Comparison of ENCODE assay signal across 8 mouse cellular contexts in genomic region chr6:117758516-117758915, GRCm38 (mm10).
A peak's percentile ranks its signal among the peaks of the same experiment; 100 is the strongest.
DNase-seq lines count a peak whose midpoint lies in the region; ATAC-seq and TF ChIP-seq lines count a peak whose summit lies in the region.
"Not testable (repeated sequence)": the region's sequence is repeated elsewhere in the genome, so short reads cannot be mapped to it uniquely, and the experiment has no call there.

No protein-coding gene starts in this region.

- H3K4me2 ChIP-seq in lung, embryonic 14.5 days: not testable (repeated sequence)

- H3K27ac ChIP-seq in embryonic facial prominence, embryonic 10.5 days (replicated peaks); lung, embryonic 14.5 days (ENCODE audit: low read depth): not testable (repeated sequence)

- H3K9ac ChIP-seq in lung, embryonic 14.5 days: not testable (repeated sequence)

- intact Hi-C loops in heart, postnatal 10 days (cut with DNase I): loop anchor here (1.0 to 2.0 kb wide), 2 partner anchors 67 to 592 kb away; no protein-coding TSS in a partner anchor

- H3K27me3 ChIP-seq in embryonic facial prominence, embryonic 10.5 days (replicated peaks; ENCODE audit: low read depth, poor library complexity, severe bottlenecking); lung, embryonic 14.5 days (ENCODE audit: insufficient read depth, low read length): not testable (repeated sequence)

- peak; percentile 75 for TF ChIP-seq CTCF in lung, embryonic 14.5 days (IDR thresholded peaks at IDR 0.05; ENCODE audit: low read depth)

- not testable (repeated sequence) for ATAC-seq in lung, embryonic 14.5 days (ENCODE audit: insufficient read depth)

- not testable (repeated sequence) for H3K9me3 ChIP-seq in embryonic facial prominence, embryonic 10.5 days; lung, embryonic 14.5 days (ENCODE audit: low read depth, low read length)

- H3K36me3 ChIP-seq in embryonic facial prominence, embryonic 10.5 days (replicated peaks); lung, embryonic 14.5 days (ENCODE audit: insufficient read depth): not testable (repeated sequence)

- not testable (repeated sequence) for H3K4me1 ChIP-seq in embryonic facial prominence, embryonic 10.5 days; lung, embryonic 14.5 days (ENCODE audit: insufficient read depth)

- WGBS in embryonic facial prominence, embryonic 10.5 days: 15% methylated on average over 6 of the region's 6 CpGs
- 11% methylated on average over 6 of the region's 6 CpGs for WGBS in lung, embryonic 14.5 days

- H3K4me3 ChIP-seq in embryonic facial prominence, embryonic 10.5 days; lung, embryonic 14.5 days (ENCODE audit: low read depth, low read length): not testable (repeated sequence)

- peak; percentile 12 for DNase-seq in MEL-GATA-1-ER (ENCODE audit: extremely low read depth, low read depth)
- DNase-seq in c-Kit-positive CD71-negative TER-119-negative erythroid progenitor cells, embryonic 14.5 days (ENCODE audit: low read depth): peak; percentile 17
- peak; percentile 45 for DNase-seq in embryonic facial prominence, embryonic 10.5 days (ENCODE audit: low spot score)
- DNase-seq in heart, postnatal 10 days: peak; percentile 49 to 77
- DNase-seq in kidney, postnatal 36 days: peak; percentile 56 to 73
- DNase-seq in lung, embryonic 14.5 days: peak; percentile 86
- peak; percentile 36 for DNase-seq in ovary, postnatal 36 days (ENCODE audit: low spot score)
- DNase-seq in thymus, postnatal 25 days: peak; percentile 12

Comparison
In these comparisons a context has a peak if more than half of its experiments do, and no peak if none do; other contexts are left out.
1. DNase-seq: peak in every context shown above with its lines; median percentile 86 in lung, embryonic 14.5 days; 64 in kidney, postnatal 36 days; 63 in heart, postnatal 10 days; 45 in embryonic facial prominence, embryonic 10.5 days; 36 in ovary, postnatal 36 days; 17 in c-Kit-positive CD71-negative TER-119-negative erythroid progenitor cells, embryonic 14.5 days; 12 in MEL-GATA-1-ER; 12 in thymus, postnatal 25 days.